Mouse (Mus musculus) lung, postnatal 0 days (tissue): ENCODE results near the gene Arhgap24.

Experiments
- CTCF ChIP-seq: IDR thresholded peaks from 2 replicates; pipeline ENCODE4 v1.5.1; 2016; ENCODE audit warnings: antibody characterized with exemption, mild to moderate bottlenecking
- EP300 ChIP-seq: IDR thresholded peaks from 2 replicates; pipeline ENCODE4 v1.6.1; 2016; ENCODE audit warnings: antibody characterized with exemption, mild to moderate bottlenecking, control low read depth

- no peak for TF ChIP-seq CTCF
- no peak for TF ChIP-seq EP300
These were observed 411.0 kb downstream of the Arhgap24 start for GRCm38 (mm10) chr5:102892226-102892625.
